Mouse (Mus musculus) inflammation-experienced regulatory T-cells, adult 6 months (primary cell): ENCODE data around the gene 2310039H08Rik. TPM values are rescaled to one million over a fixed set of nuclear protein-coding genes. Genes with fewer than 3 reads are reported as not detected.

Experiments used
- ATAC-seq: one replicate; pipeline ENCODE4 v1.8.0; 2017
- polyA plus RNA-seq, 3 experiments: library from polyadenylated mRNA; unstranded; fragments of 100-300 nt; shearing (Covaris generic); gene quantifications; one replicate each; pipeline ENCODE4 v1.2.1; 2017

2310039H08Rik gene
- 10 to 100 TPM; 16.4 to 17.9 (median 17.3) TPM for polyA plus RNA-seq

- ATAC-seq: peak; percentile 86
Observed at GRCm38 (mm10) chr17:46772404-46773277, at the start of gene 2310039H08Rik. TSS of gene 2310039H08Rik (plus strand) at chr17:46772635.

DNA sequence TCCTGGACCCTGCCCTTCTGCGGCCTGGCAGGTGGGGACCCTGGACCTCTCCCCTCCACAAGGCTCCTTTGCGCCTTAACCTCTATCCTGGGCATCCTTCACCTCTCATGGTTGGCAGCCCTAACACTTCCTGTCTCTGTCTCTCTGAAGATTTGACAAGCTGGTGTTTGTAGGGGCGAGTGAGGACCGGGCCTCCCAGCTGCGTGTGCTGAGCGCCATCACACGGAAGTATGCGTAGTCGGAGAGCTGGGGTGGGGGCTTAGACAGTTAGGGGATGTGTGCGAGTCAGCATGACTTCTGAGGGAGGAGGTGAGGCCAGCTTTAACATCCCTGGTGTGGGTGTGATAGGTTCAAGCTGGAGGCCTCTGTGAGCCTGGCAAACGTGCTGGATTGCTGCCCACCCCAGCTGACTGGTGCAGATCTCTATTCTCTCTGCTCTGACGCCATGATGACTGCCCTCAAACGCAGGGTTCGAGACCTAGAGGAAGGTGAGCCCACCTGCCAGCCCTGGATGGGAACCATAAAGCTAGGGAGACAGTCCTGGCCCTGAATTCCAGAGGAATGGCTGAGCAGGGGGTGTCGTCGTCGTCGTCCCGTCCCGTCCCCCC lies 47.9 kb upstream of the 2310039H08Rik start:
- no peak for ATAC-seq

- no peak for ATAC-seq
Observed at GRCm38 (mm10) chr17:46725273-46725672, 47.2 kb upstream of the 2310039H08Rik start.

DNA sequence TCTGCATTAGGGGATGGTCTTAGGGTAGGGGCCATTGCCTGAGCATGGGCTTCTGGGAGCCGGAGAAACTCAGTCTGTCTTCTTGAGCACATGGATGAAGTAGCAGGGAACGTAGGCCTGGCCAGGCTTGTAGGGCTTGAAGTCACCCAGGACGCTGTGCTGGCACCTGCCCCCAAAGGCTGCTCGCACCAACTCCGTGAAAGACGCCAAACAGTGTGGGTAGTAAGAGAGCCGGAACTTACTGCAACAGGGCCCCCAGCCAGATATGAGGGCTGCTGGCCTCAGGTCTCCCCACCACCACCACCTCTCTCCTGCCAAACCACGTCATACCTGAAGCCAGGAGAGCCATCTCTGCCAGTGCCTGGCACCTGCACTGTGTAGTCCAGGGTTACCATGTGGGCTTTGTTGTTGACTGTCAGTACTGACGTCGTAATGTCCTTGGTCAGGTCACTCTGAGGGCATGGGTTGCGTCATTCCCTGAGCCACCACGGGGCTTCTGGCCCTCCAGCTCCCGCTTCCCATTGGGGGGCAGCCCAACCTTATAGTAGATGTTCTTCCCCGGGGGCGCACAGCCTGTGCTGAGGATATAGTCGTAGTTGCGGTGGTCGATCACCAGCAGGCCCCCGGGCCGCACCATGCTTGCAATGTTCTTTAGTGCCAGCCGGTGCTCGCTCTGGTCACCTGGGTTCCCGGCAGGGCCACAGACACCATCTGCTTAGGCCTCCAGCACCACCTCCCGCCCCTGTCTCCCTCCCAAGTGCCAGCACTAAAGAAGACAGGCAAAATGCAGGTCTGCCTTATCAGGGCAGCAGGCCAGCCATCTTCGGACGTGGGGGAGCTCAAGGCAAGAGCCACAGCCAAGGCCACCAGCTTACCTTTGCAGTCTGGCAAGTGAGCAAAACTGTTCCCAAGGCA lies 46.4 kb upstream of the 2310039H08Rik start:
- ATAC-seq: no peak

- no peak for ATAC-seq
Observed at GRCm38 (mm10) chr17:46727271-46727670, 45.2 kb upstream of the 2310039H08Rik start.

DNA sequence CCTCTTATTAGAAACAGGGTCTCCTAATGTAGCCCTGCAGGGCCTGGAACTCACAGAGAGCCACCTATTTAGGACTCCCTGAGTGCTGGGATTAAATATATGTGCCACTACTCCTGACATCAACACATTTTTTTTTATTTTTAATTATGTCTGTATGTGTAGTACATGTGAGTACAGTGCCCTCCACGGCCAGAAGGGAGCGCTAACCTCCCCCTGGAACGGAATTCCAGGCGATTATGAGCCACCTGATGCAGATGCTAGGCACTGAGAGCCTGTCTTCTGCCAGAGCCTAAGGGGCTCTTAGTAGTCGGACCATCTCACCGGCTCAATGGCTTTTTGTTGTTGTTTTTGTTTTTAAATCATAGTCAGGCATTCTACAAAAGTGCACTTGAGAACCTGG lies 44.4 kb upstream of the 2310039H08Rik start:
- ATAC-seq: no peak

GRCm38 (mm10) chr17:46728496-46728895 lies 43.9 kb upstream of the 2310039H08Rik start:
- ATAC-seq: no peak

DNA sequence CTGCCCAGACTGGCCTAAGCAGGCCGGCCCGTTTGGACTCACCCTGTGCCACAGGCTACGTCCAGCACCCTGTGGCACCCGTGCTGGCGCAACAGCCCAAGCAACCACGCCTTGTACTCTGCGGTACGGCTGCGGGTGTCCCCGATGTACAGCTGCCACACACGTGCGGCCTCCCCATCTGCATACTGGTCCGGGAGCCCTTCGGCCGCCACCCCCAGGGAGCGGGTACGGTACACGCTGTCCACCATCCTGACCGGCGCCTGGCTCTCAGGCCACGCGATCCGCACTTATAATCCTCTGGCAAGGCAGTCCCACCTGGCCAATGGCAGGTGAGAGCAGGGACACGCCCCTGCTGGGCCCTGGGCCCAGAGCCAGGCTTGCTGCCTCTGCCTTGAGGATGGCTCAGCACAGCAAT lies 43.5 kb upstream of the 2310039H08Rik start, which contains the start of gene Gnmt:
Gene Gnmt, minus strand, starts transcription at position 265 of the 415 bp plus-strand sequence.
- ATAC-seq: no peak

DNA sequence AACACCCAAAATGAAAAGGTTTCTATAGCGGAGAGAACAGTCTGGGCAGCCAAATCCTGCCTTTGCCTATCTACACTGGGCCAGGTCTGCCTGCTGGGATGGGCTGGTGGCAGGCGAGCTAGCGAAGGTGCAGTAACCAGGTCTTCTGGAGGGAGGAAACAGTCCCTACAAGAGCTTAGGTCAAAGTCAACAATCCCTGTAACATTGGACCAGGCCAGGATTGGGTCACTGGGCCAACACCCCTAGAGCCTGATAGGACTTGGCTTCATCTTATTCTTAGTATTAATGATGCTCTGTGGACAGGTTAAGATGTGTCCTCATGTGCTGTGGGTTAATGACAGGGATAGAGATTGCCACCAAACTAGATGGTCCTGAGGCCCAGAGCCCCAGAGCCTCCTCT lies 38.4 kb upstream of the 2310039H08Rik start:
- ATAC-seq: no peak

DNA sequence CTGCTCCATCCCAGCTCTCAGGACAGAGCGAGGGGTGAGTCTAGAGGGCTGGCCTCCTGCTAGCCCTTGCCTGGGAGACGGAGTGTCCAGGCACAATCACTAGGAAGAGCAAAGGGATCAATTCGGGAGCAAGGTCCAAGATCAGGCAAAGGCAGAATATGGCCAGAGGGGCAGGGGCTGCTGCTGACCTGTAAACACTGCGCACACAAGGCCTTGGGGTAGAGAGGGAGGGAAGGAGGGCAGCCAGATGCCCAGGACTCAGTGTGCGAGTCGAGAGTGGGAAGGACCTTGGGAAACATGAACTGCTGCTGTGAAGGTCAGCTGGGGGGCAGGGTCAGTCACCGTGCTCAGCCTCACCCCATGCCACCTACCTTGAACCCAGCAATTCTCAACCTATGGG lies 37.1 kb upstream of the 2310039H08Rik start:
- no peak for ATAC-seq

DNA sequence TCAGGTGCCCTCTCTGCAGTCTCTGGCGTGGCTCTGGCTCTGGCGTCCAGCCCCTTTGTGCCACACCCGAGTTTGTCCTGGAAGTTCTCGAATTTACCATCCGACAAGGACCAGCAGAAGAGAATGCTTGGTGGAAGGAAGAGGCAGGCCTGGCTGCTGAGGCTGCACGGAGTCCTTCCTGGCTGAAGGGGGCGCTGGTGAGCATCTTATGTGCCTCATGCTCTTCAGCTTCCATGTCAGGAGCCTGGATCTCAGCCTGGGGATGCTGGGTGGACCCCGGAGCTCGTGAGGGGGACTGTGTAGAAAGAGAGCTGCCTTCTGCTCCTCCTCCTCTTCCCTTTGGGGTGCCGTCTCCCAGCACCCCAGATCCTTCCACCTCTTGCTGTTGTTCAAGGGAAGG lies 36.3 kb upstream of the 2310039H08Rik start:
- no peak for ATAC-seq

DNA sequence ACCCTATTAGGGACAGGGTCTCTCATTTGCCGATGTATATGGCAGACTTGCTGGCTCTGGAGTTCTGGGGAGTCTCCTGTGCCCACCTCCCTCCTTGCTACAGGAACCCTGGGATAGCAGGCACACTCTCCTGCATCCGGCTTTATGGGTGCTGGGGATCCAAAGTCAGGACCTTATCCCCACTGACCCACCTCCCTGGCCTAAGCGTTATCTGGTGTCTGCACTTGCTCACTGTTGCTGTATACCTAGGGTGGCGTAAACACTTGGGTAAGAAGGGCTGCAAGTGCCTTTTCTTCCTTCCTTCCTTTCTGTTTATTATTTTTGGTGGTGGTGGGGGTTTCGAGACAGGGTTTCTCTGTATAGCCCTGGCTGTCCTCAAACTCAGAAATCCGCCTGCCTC lies 31.1 kb upstream of the 2310039H08Rik start:
- ATAC-seq: no peak

GRCm38 (mm10) chr17:46742986-46743385 lies 29.4 kb upstream of the 2310039H08Rik start:
- no peak for ATAC-seq

DNA sequence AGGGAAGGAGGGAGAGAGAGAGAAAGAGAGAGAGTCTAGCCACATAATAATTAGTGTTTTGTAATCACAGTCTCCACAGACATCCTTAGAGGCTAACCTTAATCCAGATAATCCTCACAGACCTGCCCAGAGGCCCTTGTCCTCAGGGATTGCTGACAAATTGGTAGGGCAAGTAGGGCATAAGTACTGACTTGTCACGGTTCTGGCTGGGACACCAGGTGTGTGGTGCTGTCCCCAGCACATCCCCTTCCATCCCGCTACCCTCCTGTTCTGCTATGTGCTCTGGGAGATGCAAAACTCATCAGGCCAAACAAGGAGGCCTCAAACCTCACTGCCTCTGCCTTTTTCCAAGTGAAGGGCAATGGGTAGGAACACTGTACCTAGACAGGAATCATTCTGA lies 26.9 kb upstream of the 2310039H08Rik start:
- no peak for ATAC-seq

DNA sequence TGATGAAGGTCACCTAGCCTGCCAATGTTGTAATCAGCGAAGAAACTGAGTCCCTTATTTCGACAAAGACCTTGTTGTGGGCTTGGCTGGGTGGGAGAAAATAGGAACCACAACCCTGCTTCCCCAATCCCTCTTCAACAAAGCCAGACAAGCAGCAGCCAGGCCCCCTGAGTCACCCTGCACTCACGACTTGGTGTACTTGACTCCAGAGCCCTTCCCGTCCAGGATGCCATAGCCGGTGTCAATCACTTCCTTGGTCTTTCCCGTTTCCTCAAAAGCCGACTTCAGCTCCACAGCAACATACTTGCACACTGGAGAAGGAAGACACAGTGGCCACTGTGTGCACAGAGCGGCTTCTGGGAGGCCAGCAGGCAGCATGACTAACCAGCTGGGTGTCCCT lies 25.2 kb upstream of the 2310039H08Rik start:
- no peak for ATAC-seq

GRCm38 (mm10) chr17:46747806-46748205 lies 24.6 kb upstream of the 2310039H08Rik start:
- ATAC-seq: no peak

DNA sequence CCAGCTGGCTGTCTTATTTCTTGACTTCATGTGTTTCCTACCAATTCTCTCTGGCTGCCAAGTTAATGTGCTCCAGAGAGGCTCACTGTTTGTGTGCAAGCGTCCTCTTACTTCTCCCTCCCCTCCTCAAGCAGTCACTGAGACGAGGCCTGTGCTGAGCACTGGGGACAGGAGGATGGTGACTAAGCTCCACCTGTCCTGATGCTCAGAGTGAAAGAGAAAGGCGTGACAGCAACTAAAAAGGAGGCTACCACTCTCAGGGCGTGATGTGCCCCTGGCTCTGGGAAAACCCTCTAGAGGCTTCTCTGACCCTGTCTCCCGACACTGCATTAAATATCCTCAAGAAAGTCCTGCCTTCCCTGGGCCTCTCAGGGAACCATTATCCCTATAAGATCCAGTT lies 23.2 kb upstream of the 2310039H08Rik start:
- no peak for ATAC-seq

GRCm38 (mm10) chr17:46750580-46750979 lies 21.9 kb upstream of the 2310039H08Rik start:
- ATAC-seq: no peak

- peak; percentile 32 for ATAC-seq
Observed at GRCm38 (mm10) chr17:46751056-46751793, 21.2 kb upstream of the 2310039H08Rik start.

DNA sequence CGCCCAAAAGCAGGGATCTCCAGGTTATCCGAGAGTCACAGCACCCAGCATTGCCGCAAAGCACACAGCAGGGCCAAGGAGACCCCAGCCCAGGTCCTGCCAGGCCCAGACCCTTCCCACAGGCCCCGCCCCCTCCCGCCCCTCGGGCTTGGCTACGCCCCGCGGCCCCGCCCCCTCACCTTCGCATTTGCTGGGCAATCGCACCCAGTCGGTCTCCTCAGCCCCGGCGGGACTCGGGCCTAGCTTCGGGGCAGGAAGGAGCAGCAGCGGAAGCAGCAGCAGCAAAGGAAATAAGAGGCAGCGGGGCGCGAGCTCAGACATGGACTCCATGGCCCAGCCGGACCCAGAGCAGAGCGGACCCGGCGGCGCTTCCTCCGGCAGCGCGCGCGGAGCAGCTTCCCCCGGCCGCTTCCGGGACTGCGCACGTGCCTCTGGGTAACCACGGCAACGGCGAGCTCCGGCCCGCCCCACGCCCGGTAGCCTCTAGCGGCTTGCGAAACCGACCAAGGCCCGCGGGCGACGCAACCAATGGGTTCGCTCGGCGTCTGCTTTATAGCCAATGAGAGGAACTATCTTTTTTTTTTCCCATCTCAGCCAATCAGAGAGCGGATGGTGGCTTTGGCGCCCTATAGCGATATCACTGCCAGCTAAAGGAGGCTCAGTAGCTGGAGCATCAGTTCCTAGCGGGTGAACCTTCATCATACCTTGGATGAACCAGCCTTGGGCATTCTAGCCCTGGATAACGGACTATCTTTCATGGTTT lies 20.5 kb upstream of the 2310039H08Rik start, which contains the start of gene Cnpy3:
Gene Cnpy3, minus strand, starts transcription at position 421 of the 763 bp plus-strand sequence.
- ATAC-seq: peak; percentile 97

DNA sequence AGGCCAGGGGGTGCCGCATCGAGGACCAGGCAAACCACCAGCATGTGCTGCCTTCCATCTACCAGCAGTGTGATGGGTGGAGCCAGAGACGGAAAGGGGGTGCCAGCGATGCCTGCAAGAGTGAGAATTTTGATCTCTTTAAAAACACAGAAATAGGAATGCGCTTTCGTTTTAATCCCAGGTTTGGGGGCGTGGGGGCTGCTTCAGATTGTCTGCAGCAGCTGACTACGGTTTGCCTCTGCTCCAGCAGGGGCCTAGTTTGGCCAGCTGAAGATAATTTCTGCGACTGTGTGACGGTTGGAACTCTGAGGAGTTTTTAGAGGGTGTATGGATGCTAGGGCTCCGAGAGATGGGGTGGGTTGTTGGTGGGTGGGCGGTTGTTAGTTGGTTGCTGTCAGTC lies 13.7 kb upstream of the 2310039H08Rik start:
- ATAC-seq: no peak
